9 mouse cellular contexts compared by ENCODE assay signal in the genomic region with DNA sequence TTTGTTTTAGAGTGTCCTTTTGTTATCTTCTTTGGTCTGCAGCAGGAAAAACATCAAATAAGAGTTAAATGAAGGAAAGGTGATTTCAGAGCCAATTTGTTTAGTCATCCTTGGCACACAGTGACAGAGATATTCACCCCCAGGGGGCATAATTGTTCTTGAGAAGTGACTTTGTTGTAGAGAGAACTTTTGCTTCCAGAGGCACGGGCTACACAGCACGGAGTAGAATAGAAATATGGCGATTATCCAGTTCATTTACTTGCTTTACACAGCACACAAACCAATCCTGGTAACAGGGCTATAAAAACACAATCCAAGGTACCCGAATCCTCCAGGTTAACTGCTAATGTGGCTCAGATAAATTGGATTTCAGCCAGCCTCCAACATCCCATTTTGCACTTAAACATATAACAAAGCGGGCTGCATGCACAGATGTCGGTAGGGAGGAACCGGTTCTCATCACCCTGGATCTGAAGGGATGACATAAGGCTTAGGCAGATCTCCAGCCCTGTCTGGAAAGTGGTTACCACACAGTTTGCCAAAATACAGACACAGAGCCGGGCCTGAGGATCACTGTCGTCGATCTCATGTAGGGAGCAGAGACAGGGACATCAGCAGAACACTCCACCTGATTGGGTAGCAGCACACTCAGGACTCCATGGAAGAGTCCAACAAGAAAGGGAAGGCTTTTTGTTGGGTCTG.
DNase-seq lines count a peak whose midpoint lies in the region; ATAC-seq and TF ChIP-seq lines count a peak whose summit lies in the region.
"Had no signal": no experiment of that assay in that cellular context is flagged by ENCODE, and none has a peak within 500 bp of the region (broad histone marks: within the 10 kb centered on the region; RNA-seq: fewer than 3 reads in every experiment).

No protein-coding gene starts in this region.

- TF ChIP-seq POLR2A in CH12.LX (IDR thresholded peaks at IDR 0.05; ENCODE audit: low read depth, low read length), result no peak

- no peak for TF ChIP-seq EP300 in CH12.LX (IDR thresholded peaks at IDR 0.05; ENCODE audit: low read length)

- H3K9ac ChIP-seq in forebrain, embryonic 11.5 days (ENCODE audit: low read length), result no peak overlapping the region
- no peak overlapping the region for H3K9ac ChIP-seq in CH12.LX (ENCODE audit: insufficient read depth, low read depth)
- no peak overlapping the region for H3K9ac ChIP-seq in embryonic facial prominence, embryonic 15.5 days
- H3K9ac ChIP-seq: stomach, embryonic 15.5 days had no signal

- no peak for ATAC-seq in forebrain, embryonic 11.5 days (replicated peaks; ENCODE audit: low FRiP score)
- ATAC-seq in embryonic facial prominence, embryonic 15.5 days (ENCODE audit: insufficient number of reproducible peaks, low FRiP score, low TSS enrichment, low read depth), result 0 out of 2 replicates have a peak, but pooled peaks have one; percentile 64
- no peak for ATAC-seq in megakaryocyte-erythroid progenitor cell, adult 5-6 weeks (replicated peaks; ENCODE audit: low FRiP score, low TSS enrichment, poor library complexity, severe bottlenecking)

- no peaks in the 10 kb centered on the region for H3K36me3 ChIP-seq in forebrain, embryonic 11.5 days (ENCODE audit: control insufficient read depth, insufficient read depth, low read length)
- no peaks in the 10 kb centered on the region for H3K36me3 ChIP-seq in forebrain, embryonic 10.5 days (replicated peaks)
- no peaks in the 10 kb centered on the region for H3K36me3 ChIP-seq in CH12.LX (replicated peaks in 1 of 2; ENCODE audit: control insufficient read depth in 1 of 2, insufficient read depth in 1 of 2, low read length in 1 of 2)
- H3K36me3 ChIP-seq in embryonic facial prominence, embryonic 15.5 days, result no peaks in the 10 kb centered on the region
- H3K36me3 ChIP-seq: stomach, embryonic 15.5 days had no signal

- no peaks in the 10 kb centered on the region for H3K27me3 ChIP-seq in forebrain, embryonic 11.5 days (ENCODE audit: control insufficient read depth, insufficient read depth, low read length)
- no peaks in the 10 kb centered on the region for H3K27me3 ChIP-seq in forebrain, embryonic 10.5 days (ENCODE audit: poor library complexity, severe bottlenecking)
- no peaks in the 10 kb centered on the region for H3K27me3 ChIP-seq in CH12.LX (replicated peaks)
- H3K27me3 ChIP-seq in embryonic facial prominence, embryonic 15.5 days, result no peaks in the 10 kb centered on the region
- H3K27me3 ChIP-seq: stomach, embryonic 15.5 days had no signal

- peak; percentile 27 for DNase-seq in forebrain, embryonic 11.5 days (ENCODE audit: low spot score)
- DNase-seq in forebrain, embryonic 10.5 days (ENCODE audit: extremely low spot score, low spot score), result no peak
- DNase-seq in CH12.LX (ENCODE audit: extremely low read depth), result peak; percentile 16
- DNase-seq in layer of hippocampus, adult 2 months (ENCODE audit: low spot score in 2 of 2), result no peak
- no peak for DNase-seq in B cell, adult 2 months
- DNase-seq in spleen, adult 12 weeks (ENCODE audit: low spot score), result no peak

- H3K79me2 ChIP-seq in CH12.LX (replicated peaks; ENCODE audit: control insufficient read depth, extremely low read depth, insufficient read depth, poor library complexity, severe bottlenecking), result no peaks in the 10 kb centered on the region

- dilution Hi-C loops in CH12.LX (cut with MboI; ENCODE audit: extremely low pct_ligation_motif_present, extremely low pct_unique_long_range_greater_than_20kb, low sequenced_read_pairs), result no loop called here

- TF ChIP-seq RAD21 in CH12.LX (IDR thresholded peaks at IDR 0.05; ENCODE audit: low read depth, low read length), result peak; percentile 26

- 82% methylated on average over 10 of the region's 10 CpGs for WGBS in forebrain, embryonic 11.5 days
- WGBS in forebrain, embryonic 10.5 days, result 88% methylated on average over 10 of the region's 10 CpGs
- 54% methylated on average over 10 of the region's 10 CpGs for WGBS in embryonic facial prominence, embryonic 15.5 days

- H3K4me1 ChIP-seq in forebrain, embryonic 11.5 days (replicated peaks; ENCODE audit: control insufficient read depth, insufficient read depth, low read length), result no peaks in the 10 kb centered on the region
- peaks cover 43% of the 10 kb centered on the region for H3K4me1 ChIP-seq in forebrain, embryonic 10.5 days
- peaks cover 0 to 7% of the 10 kb centered on the region in 2 experiments; a peak in 2 of 4 replicates for H3K4me1 ChIP-seq in CH12.LX (ENCODE audit: control insufficient read depth in 1 of 2, insufficient read depth in 2 of 2)
- peaks cover 9% of the 10 kb centered on the region; the same call in 1 of the 2 replicates for H3K4me1 ChIP-seq in embryonic facial prominence, embryonic 15.5 days

- peak in 1 of 2 experiments; percentile 37; a peak in 2 of 4 replicates for TF ChIP-seq CTCF in CH12.LX (conservative IDR thresholded peaks at IDR 0.05 in 1 of 2, IDR thresholded peaks at IDR 0.05 in 1 of 2; ENCODE audit: low read depth in 2 of 2, low read length in 2 of 2)
- peak; percentile 55 for TF ChIP-seq CTCF in layer of hippocampus, adult 2 months (conservative IDR thresholded peaks at IDR 0.05)

- in situ Hi-C loops in CH12.LX (cut with MboI; ENCODE audit: low pct_ligation_motif_present, low pct_unique_long_range_greater_than_20kb, low sequenced_read_pairs), result no loop called here

- no peak overlapping the region for H3K27ac ChIP-seq in forebrain, embryonic 11.5 days (ENCODE audit: low read depth, low read length)
- H3K27ac ChIP-seq in forebrain, embryonic 10.5 days, result no peak overlapping the region
- no peak overlapping the region for H3K27ac ChIP-seq in CH12.LX (ENCODE audit: insufficient read depth, low read depth)
- H3K27ac ChIP-seq in embryonic facial prominence, embryonic 15.5 days (replicated peaks), result peak overlapping the region; percentile 44; the same call in 1 of the 2 replicates
- no peak overlapping the region for H3K27ac ChIP-seq in layer of hippocampus, adult 2 months

- no peak overlapping the region for H3K4me2 ChIP-seq in forebrain, embryonic 11.5 days (ENCODE audit: low read depth, low read length, severe bottlenecking)
- no peak overlapping the region for H3K4me2 ChIP-seq in CH12.LX (ENCODE audit: insufficient read depth, low read depth, poor library complexity, severe bottlenecking)
- no peak overlapping the region for H3K4me2 ChIP-seq in embryonic facial prominence, embryonic 15.5 days (replicated peaks)
- H3K4me2 ChIP-seq: stomach, embryonic 15.5 days had no signal

- no peaks in the 10 kb centered on the region for H3K9me3 ChIP-seq in forebrain, embryonic 11.5 days (ENCODE audit: control insufficient read depth, low read length)
- no peaks in the 10 kb centered on the region for H3K9me3 ChIP-seq in forebrain, embryonic 10.5 days
- no peaks in the 10 kb centered on the region for H3K9me3 ChIP-seq in CH12.LX (replicated peaks; ENCODE audit: low read length)
- H3K9me3 ChIP-seq in embryonic facial prominence, embryonic 15.5 days (replicated peaks), result no peaks in the 10 kb centered on the region
- H3K9me3 ChIP-seq: stomach, embryonic 15.5 days had no signal

- H3K4me3 ChIP-seq in forebrain, embryonic 11.5 days (ENCODE audit: low read depth, low read length), result no peak overlapping the region
- H3K4me3 ChIP-seq in forebrain, embryonic 10.5 days, result no peak overlapping the region
- H3K4me3 ChIP-seq in CH12.LX (replicated peaks in 1 of 3; ENCODE audit: low read depth in 2 of 3, low read length in 2 of 3, poor library complexity in 1 of 3), result no peak overlapping the region
- H3K4me3 ChIP-seq in embryonic facial prominence, embryonic 15.5 days (replicated peaks), result no peak overlapping the region
- H3K4me3 ChIP-seq in layer of hippocampus, adult 2 months, result no peak overlapping the region
- H3K4me3 ChIP-seq: stomach, embryonic 15.5 days had no signal

TF ChIP-seq in CH12.LX, 34 proteins besides CTCF, POLR2A, EP300 and RAD21:
- TF ChIP-seq RCOR1 (conservative IDR thresholded peaks at IDR 0.05; ENCODE audit: low read depth, low read length) (no peak), SMC3 (IDR thresholded peaks at IDR 0.05; ENCODE audit: low read depth, low read length) (peak; percentile 31), NELFE (IDR thresholded peaks at IDR 0.05; ENCODE audit: low read depth, low read length) (no peak), ZMIZ1 (IDR thresholded peaks at IDR 0.05; ENCODE audit: low read depth, low read length) (no peak)

Comparison
In these comparisons a context has a peak if more than half of its experiments do, and no peak if none do; other contexts are left out.
1. DNase-seq: peak in forebrain, embryonic 11.5 days (single experiment) and CH12.LX (single experiment); none in forebrain, embryonic 10.5 days (single experiment), layer of hippocampus, adult 2 months (0 of 2), B cell, adult 2 months (0 of 2) and spleen, adult 12 weeks (single experiment).